Mouse (Mus musculus) CH12.LX (cell line): ENCODE data around the gene Olfm3.

Experiments used
- CTCF ChIP-seq, 2 experiments: IDR thresholded peaks in 1 of 2; conservative IDR thresholded peaks in 1 of 2; 2 replicates each; pipeline ENCODE4 v1.5.1; 2011 to 2012; ENCODE audit warnings: low read depth in 2 of 2, low read length in 2 of 2, improper control_type of control experiment in 1 of 2, inconsistent platforms in 1 of 2, mild to moderate bottlenecking in 1 of 2, moderate library complexity in 1 of 2
- HCFC1 ChIP-seq: IDR thresholded peaks from 2 replicates; pipeline ENCODE4 v1.6.1; 2012; ENCODE audit warnings: low read depth, mild to moderate bottlenecking, inconsistent platforms, low read length, improper control_type of control experiment
- MAX ChIP-seq: IDR thresholded peaks from 2 replicates; pipeline ENCODE4 v1.6.1; 2011; ENCODE audit warnings: low read length, improper control_type of control experiment
- MXI1 ChIP-seq: IDR thresholded peaks from 2 replicates; pipeline ENCODE4 v1.6.1; 2011; ENCODE audit warnings: mild to moderate bottlenecking, low read depth, low read length, improper control_type of control experiment
- NRF1 ChIP-seq: IDR thresholded peaks from 2 replicates; pipeline ENCODE4 v1.6.1; 2014; ENCODE audit warnings: low read depth, mild to moderate bottlenecking, inconsistent platforms, low read length, improper control_type of control experiment, moderate library complexity
- POLR2A ChIP-seq: IDR thresholded peaks from 2 replicates; pipeline ENCODE4 v1.6.1; 2011; ENCODE audit warnings: low read depth, mild to moderate bottlenecking, improper control_type of control experiment, low read length
- POLR2AphosphoS2 ChIP-seq: IDR thresholded peaks from 2 replicates; pipeline ENCODE4 v1.6.1; 2011; ENCODE audit warnings: low read depth, low read length, improper control_type of control experiment
- TBP ChIP-seq: conservative IDR thresholded peaks from 2 replicates; pipeline ENCODE4 v1.6.1; 2011; ENCODE audit warnings: low read depth, low read length, improper control_type of control experiment
- USF2 ChIP-seq: conservative IDR thresholded peaks from 2 replicates; pipeline ENCODE4 v1.6.1; 2011; ENCODE audit warnings: low read depth, low read length, improper control_type of control experiment

GRCm38 (mm10) chr3:114932881-114933280, 29.0 kb downstream of the Olfm3 start:
- TF ChIP-seq NRF1 = no peak
- no peak for TF ChIP-seq HCFC1
- TF ChIP-seq POLR2A = no peak
- TF ChIP-seq POLR2AphosphoS2 = no peak
- TF ChIP-seq MXI1 = no peak
- no peak for TF ChIP-seq USF2
- no peak for TF ChIP-seq CTCF (conservative IDR thresholded peaks at IDR 0.05 in 1 of 2, IDR thresholded peaks at IDR 0.05 in 1 of 2; ENCODE audit: low read depth in 2 of 2, low read length in 2 of 2)
- TF ChIP-seq MAX = no peak
- no peak for TF ChIP-seq TBP
